Mouse (Mus musculus): ENCODE measurements around the gene Ccm2.

DNA sequence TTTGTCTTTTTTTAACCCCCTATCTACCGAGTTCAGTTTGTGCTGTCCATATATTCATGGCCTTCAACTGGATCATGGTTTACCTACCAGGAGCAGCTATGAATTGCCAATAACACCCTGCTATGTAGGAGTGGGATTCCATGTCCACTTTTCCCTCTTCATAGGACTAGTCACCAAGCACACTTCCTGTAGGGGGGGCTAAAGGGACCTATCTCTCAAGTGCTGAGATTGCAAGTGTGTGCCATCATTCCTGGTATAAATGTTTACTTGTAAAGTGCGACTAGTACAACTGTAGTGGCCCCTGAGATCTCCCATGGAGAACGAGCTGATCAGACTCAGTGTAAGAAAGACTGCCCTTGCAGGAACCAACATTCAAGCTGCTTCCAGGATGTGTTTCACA, 11.5 kb downstream of the Ccm2 start:
- TF ChIP-seq CTCF (IDR thresholded peaks at IDR 0.05; ENCODE audit: borderline replicate concordance, control insufficient read depth, extremely low read depth, insufficient read depth, low read length, poor library complexity) (no peak), POLR2A (IDR thresholded peaks at IDR 0.05; ENCODE audit: control insufficient read depth, extremely low read depth, insufficient read depth, low read length, poor library complexity) (no peak)
